Mouse (Mus musculus) urinary bladder, postnatal 14 days (tissue): ENCODE measurements around the gene Crocc.

ENCODE experiments used
- DNase-seq: peaks from one replicate; pipeline ENCODE4 v3.0.0; 2021; ENCODE audit warnings: low spot score

Crocc gene

GRCm38 (mm10) chr4:141020220-141020619, 40.1 kb downstream of the Crocc start:
- DNase-seq: no peak

GRCm38 (mm10) chr4:141017657-141018436, 42.5 kb downstream of the Crocc start:
- no peak for DNase-seq

- no peak for DNase-seq
These were observed 44.0 kb downstream of the Crocc start for GRCm38 (mm10) chr4:141016311-141016710.

GRCm38 (mm10) chr4:141015356-141015755, 45.0 kb downstream of the Crocc start:
- DNase-seq: no peak

- DNase-seq: no peak
These were observed 45.5 kb downstream of the Crocc start for GRCm38 (mm10) chr4:141014856-141015255.

- no peak for DNase-seq
These were observed 46.2 kb downstream of the Crocc start for GRCm38 (mm10) chr4:141014114-141014513.

- no peak for DNase-seq
These were observed 47.8 kb downstream of the Crocc start for GRCm38 (mm10) chr4:141012558-141012957.

GRCm38 (mm10) chr4:141011556-141012328, 48.6 kb downstream of the Crocc start:
- no peak for DNase-seq

GRCm38 (mm10) chr4:141010941-141011429, 49.4 kb downstream of the Crocc start:
- DNase-seq: no peak

- DNase-seq: no peak
These were observed 49.8 kb downstream of the Crocc start for GRCm38 (mm10) chr4:141010526-141010925.

GRCm38 (mm10) chr4:141010118-141010517, 50.2 kb downstream of the Crocc start, which contains the start of gene Mfap2:
TSS of gene Mfap2 (plus strand) at chr4:141010418.
- no peak for DNase-seq

GRCm38 (mm10) chr4:141008028-141008427, 52.3 kb downstream of the Crocc start:
- peak; percentile 40 for DNase-seq

GRCm38 (mm10) chr4:141005983-141006382, 54.4 kb downstream of the Crocc start:
- DNase-seq: no peak

GRCm38 (mm10) chr4:140996812-140997211, 63.5 kb downstream of the Crocc start:
- no peak for DNase-seq

GRCm38 (mm10) chr4:140995811-140996210, 64.5 kb downstream of the Crocc start:
- DNase-seq: no peak

- no peak for DNase-seq
These were observed 66.5 kb downstream of the Crocc start for GRCm38 (mm10) chr4:140993846-140994245.

GRCm38 (mm10) chr4:140992215-140992614, 68.1 kb downstream of the Crocc start:
- DNase-seq: no peak

- no peak for DNase-seq
These were observed 70.9 kb downstream of the Crocc start for GRCm38 (mm10) chr4:140989447-140989846.

- DNase-seq: no peak
These were observed 71.6 kb downstream of the Crocc start for GRCm38 (mm10) chr4:140988706-140989290.

GRCm38 (mm10) chr4:140987476-140987875, 72.9 kb downstream of the Crocc start:
- DNase-seq: no peak

GRCm38 (mm10) chr4:140986711-140987395, 73.5 kb downstream of the Crocc start, which contains the start of gene Atp13a2:
TSS of gene Atp13a2 (plus strand) at chr4:140986873.
- peak; percentile 92 for DNase-seq
